18 mouse cellular contexts compared by ENCODE assay signal in genomic region chr12:118784643-118785042, GRCm38 (mm10).
DNase-seq lines count a peak whose midpoint lies in the region; ATAC-seq and TF ChIP-seq lines count a peak whose summit lies in the region.
"Had no signal": no experiment of that assay in that cellular context is flagged by ENCODE, and none has a peak within 500 bp of the region (broad histone marks: within the 10 kb centered on the region; RNA-seq: fewer than 3 reads in every experiment).

No protein-coding gene starts in this region.

- no peaks in the 10 kb centered on the region for H3K9me3 ChIP-seq in forebrain, embryonic 11.5 days (ENCODE audit: control insufficient read depth, low read length)
- no peaks in the 10 kb centered on the region for H3K9me3 ChIP-seq in forebrain, embryonic 15.5 days
- H3K9me3 ChIP-seq in forebrain, embryonic 14.5 days (replicated peaks; ENCODE audit: control insufficient read depth, low read length): no peaks in the 10 kb centered on the region
- no peaks in the 10 kb centered on the region for H3K9me3 ChIP-seq in forebrain, postnatal 0 days (ENCODE audit: low read length)
- H3K9me3 ChIP-seq: embryonic facial prominence, embryonic 13.5 days had no signal

- WGBS in forebrain, embryonic 11.5 days: 33% methylated on average over 1 of the region's 1 CpGs
- WGBS in forebrain, embryonic 15.5 days: 5% methylated on average over 1 of the region's 1 CpGs
- WGBS in forebrain, embryonic 14.5 days: 3% methylated on average over 1 of the region's 1 CpGs
- WGBS in forebrain, postnatal 0 days: 22% methylated on average over 1 of the region's 1 CpGs

- ATAC-seq in forebrain, embryonic 11.5 days (replicated peaks; ENCODE audit: low FRiP score): peak; percentile 66; the same call in 1 of the 2 replicates
- no peak for ATAC-seq in forebrain, embryonic 15.5 days (replicated peaks)
- 0 out of 2 replicates have a peak, but pooled peaks have one; percentile 23 for ATAC-seq in forebrain, embryonic 14.5 days
- ATAC-seq in forebrain, postnatal 0 days: no peak
- ATAC-seq: forebrain, embryonic 16.5 days had no signal

- no peaks in the 10 kb centered on the region; the same call in 1 of the 2 replicates for H3K27me3 ChIP-seq in forebrain, embryonic 11.5 days (ENCODE audit: control insufficient read depth, insufficient read depth, low read length)
- H3K27me3 ChIP-seq in forebrain, embryonic 15.5 days: no peaks in the 10 kb centered on the region
- peaks cover 3% of the 10 kb centered on the region; the same call in 1 of the 2 replicates for H3K27me3 ChIP-seq in forebrain, embryonic 14.5 days (replicated peaks; ENCODE audit: control insufficient read depth, insufficient read depth, low read length)
- no peaks in the 10 kb centered on the region for H3K27me3 ChIP-seq in forebrain, postnatal 0 days (ENCODE audit: insufficient read depth, low read length)
- H3K27me3 ChIP-seq: embryonic facial prominence, embryonic 13.5 days had no signal

- H3K9ac ChIP-seq in forebrain, embryonic 11.5 days (ENCODE audit: low read length): no peak overlapping the region
- H3K9ac ChIP-seq in forebrain, embryonic 15.5 days (replicated peaks): no peak overlapping the region
- H3K9ac ChIP-seq in forebrain, embryonic 14.5 days (ENCODE audit: low read length): no peak overlapping the region
- H3K9ac ChIP-seq in forebrain, postnatal 0 days: no peak overlapping the region
- H3K9ac ChIP-seq: embryonic facial prominence, embryonic 13.5 days had no signal

- DNase-seq in forebrain, embryonic 11.5 days (ENCODE audit: low spot score): no peak
- DNase-seq in forebrain, embryonic 14.5 days (ENCODE audit: low spot score): peak; percentile 14
- DNase-seq in forebrain, postnatal 0 days: no peak
- DNase-seq in brain, embryonic 14.5 days (ENCODE audit: low read depth): peak; percentile 43
- DNase-seq in retina, embryonic 14.5 days (ENCODE audit: low spot score): peak; percentile 2
- DNase-seq in heart, adult 11 months: no peak
- DNase-seq in lung, postnatal 4 days: no peak
- DNase-seq: adrenal gland, adult 2 months; adrenal gland, postnatal 10 days; adrenal gland, postnatal 25 days; cerebellum, adult 11-12 months; cerebellum, adult 2 months; cerebellum, adult 9-10 months; cerebellum, postnatal 10 days; cerebellum, postnatal 25 days had no signal

- H3K4me2 ChIP-seq in forebrain, embryonic 11.5 days (ENCODE audit: low read depth, low read length, severe bottlenecking): no peak overlapping the region
- no peak overlapping the region for H3K4me2 ChIP-seq in forebrain, embryonic 15.5 days (replicated peaks)
- H3K4me2 ChIP-seq in forebrain, embryonic 14.5 days (ENCODE audit: low read length): no peak overlapping the region
- H3K4me2 ChIP-seq in forebrain, postnatal 0 days (ENCODE audit: low read depth): no peak overlapping the region
- H3K4me2 ChIP-seq: embryonic facial prominence, embryonic 13.5 days had no signal

- no peaks in the 10 kb centered on the region for H3K36me3 ChIP-seq in forebrain, embryonic 11.5 days (ENCODE audit: control insufficient read depth, insufficient read depth, low read length)
- H3K36me3 ChIP-seq in forebrain, embryonic 15.5 days: no peaks in the 10 kb centered on the region
- no peaks in the 10 kb centered on the region for H3K36me3 ChIP-seq in forebrain, embryonic 14.5 days (ENCODE audit: control insufficient read depth, insufficient read depth, low read length)
- H3K36me3 ChIP-seq in forebrain, postnatal 0 days (ENCODE audit: insufficient read depth): no peaks in the 10 kb centered on the region
- H3K36me3 ChIP-seq: embryonic facial prominence, embryonic 13.5 days had no signal

- no peak for TF ChIP-seq POLR2A in brain, embryonic 14.5 days (IDR thresholded peaks at IDR 0.05; ENCODE audit: borderline replicate concordance, extremely low read depth, insufficient read depth, insufficient read length, poor library complexity, severe bottlenecking)

- no peak overlapping the region for H3K4me3 ChIP-seq in forebrain, embryonic 11.5 days (ENCODE audit: low read depth, low read length)
- H3K4me3 ChIP-seq in forebrain, embryonic 15.5 days: no peak overlapping the region
- H3K4me3 ChIP-seq in forebrain, embryonic 14.5 days (ENCODE audit: low read depth, low read length): no peak overlapping the region
- H3K4me3 ChIP-seq in forebrain, postnatal 0 days (ENCODE audit: low read depth, low read length): no peak overlapping the region
- H3K4me3 ChIP-seq: embryonic facial prominence, embryonic 13.5 days had no signal

- TF ChIP-seq CTCF in forebrain, postnatal 0 days (IDR thresholded peaks at IDR 0.05; ENCODE audit: low read depth): no peak
- no peak for TF ChIP-seq CTCF in brain, embryonic 14.5 days (IDR thresholded peaks at IDR 0.05; ENCODE audit: borderline replicate concordance, extremely low read depth, insufficient read depth, insufficient read length)

- no peaks in the 10 kb centered on the region for H3K4me1 ChIP-seq in forebrain, embryonic 11.5 days (replicated peaks; ENCODE audit: control insufficient read depth, insufficient read depth, low read length)
- no peaks in the 10 kb centered on the region for H3K4me1 ChIP-seq in forebrain, embryonic 15.5 days
- H3K4me1 ChIP-seq in forebrain, embryonic 14.5 days (ENCODE audit: control insufficient read depth, insufficient read depth, low read length): no peaks in the 10 kb centered on the region
- no peaks in the 10 kb centered on the region for H3K4me1 ChIP-seq in forebrain, postnatal 0 days (ENCODE audit: insufficient read depth)
- H3K4me1 ChIP-seq: embryonic facial prominence, embryonic 13.5 days had no signal

- no peak overlapping the region for H3K27ac ChIP-seq in forebrain, embryonic 11.5 days (ENCODE audit: low read depth, low read length)
- H3K27ac ChIP-seq in forebrain, embryonic 15.5 days (replicated peaks): no peak overlapping the region
- no peak overlapping the region for H3K27ac ChIP-seq in forebrain, embryonic 14.5 days (ENCODE audit: low read depth, low read length)
- H3K27ac ChIP-seq in forebrain, postnatal 0 days (ENCODE audit: low read depth, low read length): no peak overlapping the region
- H3K27ac ChIP-seq: embryonic facial prominence, embryonic 13.5 days had no signal

Comparison
In these comparisons a context has a peak if more than half of its experiments do, and no peak if none do; other contexts are left out.
1. ATAC-seq: peak in forebrain, embryonic 11.5 days (single experiment) and forebrain, embryonic 14.5 days (single experiment); none in forebrain, embryonic 15.5 days (single experiment) and forebrain, postnatal 0 days (single experiment).
2. DNase-seq: peak in forebrain, embryonic 14.5 days (single experiment), brain, embryonic 14.5 days (single experiment) and retina, embryonic 14.5 days (single experiment); none in forebrain, embryonic 11.5 days (single experiment), forebrain, postnatal 0 days (single experiment), heart, adult 11 months (single experiment) and lung, postnatal 4 days (0 of 2).